Mouse (Mus musculus): Measurements from ENCODE around the gene Fgfr2.
A peak's percentile ranks its signal among the peaks of the same experiment; 100 is the strongest.
"Not testable (repeated sequence)": the region's sequence is repeated elsewhere in the genome, so short reads cannot be mapped to it uniquely, and the experiment has no call there.

The Fgfr2 gene

DNA sequence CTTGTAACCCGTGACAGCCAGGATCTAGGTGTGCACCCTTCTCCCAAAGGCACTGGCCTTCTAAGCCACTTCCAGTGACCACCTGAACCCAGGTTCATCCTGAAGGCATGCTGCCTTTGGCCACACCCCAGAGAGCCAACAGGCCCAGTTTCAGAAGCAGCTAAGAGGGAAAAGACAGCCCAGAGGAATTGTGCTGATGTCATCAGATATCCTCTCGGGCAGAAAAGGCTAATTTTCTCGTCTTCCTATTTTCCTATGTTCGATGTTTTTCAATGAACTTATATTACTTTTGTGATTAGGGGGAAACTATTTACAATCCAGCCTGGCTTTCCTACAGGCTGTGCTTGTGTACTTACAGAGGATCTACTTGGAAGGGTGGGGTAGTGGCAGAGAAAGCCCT is 582.6 kb downstream of the Fgfr2 start:
- DNase-seq (ENCODE audit: low read depth, low spot score): no peak

DNA sequence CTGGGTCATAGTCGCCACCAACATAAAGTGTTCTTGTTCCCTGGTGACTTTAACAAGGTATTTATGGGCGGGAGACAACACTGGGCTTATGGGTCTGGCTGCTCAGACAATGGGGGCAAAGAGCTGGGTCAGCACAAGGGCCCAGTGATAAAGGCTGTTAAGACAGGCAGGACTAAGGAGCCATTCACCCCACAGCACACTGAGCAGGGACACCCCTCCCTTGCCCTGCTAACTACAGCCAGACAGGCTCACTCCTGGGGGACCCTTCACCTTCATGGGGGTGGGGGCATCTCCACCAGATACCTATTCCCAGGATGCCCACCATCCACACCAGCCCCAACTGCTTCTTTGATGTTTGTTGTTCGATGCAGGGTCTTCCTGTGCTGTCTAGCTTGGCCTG is 593.9 kb downstream of the Fgfr2 start:
- DNase-seq (ENCODE audit: low read depth, low spot score): no peak

DNA sequence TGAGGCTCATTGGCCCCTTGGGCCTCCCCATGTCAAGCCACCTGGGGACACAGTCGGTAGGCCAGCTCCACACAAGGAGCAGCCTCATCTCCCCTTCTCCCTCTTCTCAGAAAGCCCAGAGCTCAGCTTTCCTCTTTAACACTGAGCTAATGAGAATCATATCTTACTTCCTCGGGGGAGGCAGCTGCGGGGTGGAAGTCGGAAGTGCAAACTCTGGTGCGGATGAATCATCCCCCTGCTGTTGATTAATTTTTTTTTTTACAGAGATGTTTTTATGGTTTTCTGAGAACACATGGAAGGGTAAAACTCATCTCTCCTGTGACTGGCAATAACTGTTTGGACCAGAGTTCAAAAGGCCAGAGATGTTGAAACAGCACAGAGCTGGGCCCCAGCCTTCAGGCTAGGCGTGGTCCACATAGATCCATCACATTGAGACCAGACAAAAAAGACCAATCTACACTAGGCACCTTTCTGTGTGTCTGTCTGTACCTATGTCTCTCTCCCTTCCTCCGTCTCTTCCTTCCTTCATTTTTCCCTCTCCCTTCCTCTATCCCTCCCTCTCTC is 609.6 kb downstream of the Fgfr2 start:
- DNase-seq (ENCODE audit: low read depth, low spot score): no peak

DNA sequence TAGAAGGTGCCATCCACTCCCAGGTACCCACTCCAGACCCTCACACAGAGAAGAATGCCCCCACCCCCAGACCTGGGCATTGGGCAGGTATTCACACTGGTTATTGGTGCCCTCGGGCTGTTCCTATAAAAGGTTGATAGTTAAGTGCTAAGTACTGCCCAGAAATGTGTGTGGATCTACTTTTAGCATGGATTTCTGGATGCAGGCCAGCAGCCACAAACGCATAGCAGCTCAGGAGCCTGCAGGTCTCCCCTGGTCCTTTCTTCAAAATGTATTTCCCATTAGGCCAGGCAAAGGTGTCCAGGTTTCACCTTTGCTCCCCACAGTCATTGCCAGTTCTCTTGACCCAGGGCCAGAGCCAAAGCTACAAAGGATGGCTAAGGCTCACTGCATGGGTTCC is 614.0 kb downstream of the Fgfr2 start:
- DNase-seq (ENCODE audit: low read depth, low spot score): no peak

DNA sequence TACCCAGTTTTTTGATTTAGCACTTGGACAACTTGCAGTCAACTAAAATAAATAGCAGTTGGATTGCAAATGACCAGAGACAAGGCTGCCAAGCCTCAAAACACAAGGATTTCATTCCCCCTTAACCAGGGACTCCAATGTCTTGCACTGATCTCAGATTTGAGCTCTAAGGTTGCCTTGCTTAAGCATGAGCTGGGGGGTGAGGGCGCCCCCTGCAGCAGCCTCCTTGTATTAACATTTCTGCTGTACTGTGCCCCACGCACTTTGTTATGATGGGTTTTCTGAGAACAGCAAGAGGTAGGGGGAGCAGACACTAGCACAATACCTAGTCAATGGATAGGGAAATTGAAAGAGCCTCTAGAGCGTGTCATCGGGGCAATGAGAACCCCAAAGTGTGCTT is 615.8 kb downstream of the Fgfr2 start:
- DNase-seq (ENCODE audit: low read depth, low spot score): peak; percentile 62

DNA sequence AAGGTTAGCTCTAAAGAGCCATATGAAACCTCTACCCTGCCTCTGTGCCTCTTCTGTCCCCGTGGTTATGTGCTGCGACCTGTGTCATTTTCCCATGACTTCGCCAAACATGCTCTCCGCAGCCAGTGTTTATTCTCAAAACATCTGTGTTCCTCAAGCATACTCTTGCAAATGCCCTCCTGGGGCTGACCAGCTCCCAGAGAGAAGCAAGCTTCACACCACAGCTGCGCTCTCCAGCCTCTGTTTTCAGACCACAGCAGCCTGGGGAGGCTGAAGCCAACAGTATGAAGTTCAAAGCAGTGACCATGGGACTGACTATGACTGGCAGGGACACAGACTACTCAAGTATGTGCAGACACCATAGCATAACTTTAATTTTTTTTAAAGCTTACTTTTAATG is 616.9 kb downstream of the Fgfr2 start:
- DNase-seq (ENCODE audit: low read depth, low spot score): no peak

DNA sequence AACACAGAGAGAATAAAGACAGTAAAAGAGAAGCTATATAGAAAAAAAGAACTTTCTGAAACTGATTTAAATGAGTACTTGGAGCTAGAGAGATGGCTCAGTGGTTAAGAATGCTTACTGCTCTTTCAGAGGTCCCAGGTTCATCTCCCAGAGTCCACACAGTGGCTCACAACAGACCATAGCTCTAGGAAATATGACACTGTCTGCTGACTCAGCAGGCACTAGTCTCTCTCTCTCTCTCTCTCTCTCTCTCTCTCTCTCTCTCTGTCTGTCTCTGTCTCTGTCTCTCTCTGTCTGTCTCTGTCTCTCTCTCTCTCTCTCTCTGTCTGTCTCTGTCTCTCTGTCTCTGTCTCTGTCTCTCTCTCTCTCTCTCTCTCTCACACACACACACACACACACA is 620.7 kb downstream of the Fgfr2 start:
- DNase-seq (ENCODE audit: low read depth, low spot score): not testable (repeated sequence)

DNA sequence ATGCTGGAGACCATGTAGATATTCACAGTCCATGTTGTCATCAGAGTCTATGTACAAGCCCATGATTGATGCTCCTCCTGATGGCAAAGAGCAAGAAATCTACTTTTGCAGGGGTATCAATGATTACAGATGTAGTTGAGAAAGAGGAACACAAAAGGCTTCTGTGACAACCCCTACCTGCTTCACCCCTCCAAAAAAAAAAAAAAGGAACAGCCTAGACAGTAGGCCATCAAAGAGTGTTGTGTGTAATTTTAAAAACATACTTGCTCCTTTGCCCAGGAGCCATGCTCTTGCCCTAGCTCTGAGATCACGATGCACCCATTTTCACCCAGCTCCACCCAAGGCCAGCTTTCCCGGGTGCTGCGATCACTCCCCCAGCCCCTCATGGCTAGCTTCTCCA is 626.0 kb downstream of the Fgfr2 start:
- DNase-seq (ENCODE audit: low read depth, low spot score): no peak

DNA sequence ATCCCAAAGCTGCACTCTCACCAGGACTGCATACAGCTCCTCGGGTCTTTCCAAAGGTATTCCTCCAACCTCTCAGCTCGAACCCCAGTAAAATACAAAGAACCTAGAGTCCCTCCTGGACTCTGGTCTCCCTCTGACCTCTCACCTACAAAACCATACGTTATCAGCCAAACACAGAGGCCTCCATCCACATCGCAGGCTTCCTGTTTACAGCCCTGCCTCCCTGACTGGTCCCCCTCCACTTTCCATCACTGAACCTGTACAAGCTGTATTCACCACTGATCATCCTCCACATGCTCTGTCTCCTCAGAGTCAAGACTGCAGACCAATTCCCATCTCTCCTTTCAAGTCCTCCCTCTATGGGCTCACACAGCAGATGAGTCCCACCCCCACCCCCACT is 628.9 kb downstream of the Fgfr2 start:
- no peak for DNase-seq (ENCODE audit: low read depth, low spot score)

DNA sequence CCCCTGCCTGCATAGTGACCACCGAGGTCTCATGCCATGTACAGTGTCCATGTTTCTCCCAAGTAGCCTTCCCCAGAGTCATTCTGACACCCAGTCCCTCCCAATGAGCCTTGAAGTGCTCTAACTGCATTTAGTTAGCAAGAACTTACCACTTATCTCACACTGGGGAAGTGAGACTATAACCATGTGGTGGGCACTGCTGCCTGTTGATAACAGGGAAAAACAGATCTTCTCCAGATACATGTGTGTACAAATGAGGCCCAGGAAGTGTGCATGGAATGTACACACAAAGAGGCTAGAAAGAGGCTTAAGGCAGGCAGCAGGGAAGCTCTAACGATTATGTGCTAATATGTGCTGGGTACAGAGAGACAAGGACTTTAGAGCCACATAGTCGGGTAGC is 629.5 kb downstream of the Fgfr2 start:
- peak; percentile 27 for DNase-seq (ENCODE audit: low read depth, low spot score)

DNA sequence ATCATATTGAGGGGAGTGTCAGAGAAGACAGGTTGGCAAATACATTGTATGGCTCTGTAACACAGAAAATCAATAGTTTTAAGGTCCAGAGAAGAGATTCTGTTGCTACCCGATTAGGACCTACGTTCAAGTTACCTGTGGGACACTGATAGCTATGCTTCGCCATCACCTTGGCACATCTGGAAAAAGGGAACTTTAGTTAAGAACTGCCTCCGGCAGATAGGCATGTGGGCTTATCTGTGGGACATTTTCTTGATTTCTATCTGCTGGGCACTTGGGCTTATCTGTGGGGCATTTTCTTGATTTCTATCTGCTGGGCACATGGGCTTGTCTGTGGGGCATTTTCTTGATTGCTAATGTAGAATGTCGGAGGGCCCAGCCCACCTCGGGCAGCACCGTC is 631.2 kb downstream of the Fgfr2 start:
- DNase-seq (ENCODE audit: low read depth, low spot score): no peak

DNA sequence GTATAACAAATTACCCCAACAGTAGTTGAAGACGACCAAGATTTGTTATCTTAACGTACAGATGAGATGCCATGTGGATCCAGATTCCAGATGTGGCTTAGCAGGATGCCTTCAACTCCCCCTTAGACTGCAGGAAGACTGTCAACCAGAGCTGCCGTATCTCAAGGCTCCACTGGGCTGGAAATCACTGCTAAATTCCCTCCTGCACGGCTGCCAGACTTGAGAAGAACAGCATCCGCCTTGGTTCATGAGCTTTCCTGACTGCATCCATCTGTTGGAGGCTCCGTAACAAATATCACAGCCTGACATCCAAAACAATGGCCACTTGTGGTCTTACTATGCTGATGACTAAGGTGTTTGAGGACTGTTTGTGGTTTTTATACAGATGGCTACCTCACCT is 635.8 kb downstream of the Fgfr2 start:
- no peak for DNase-seq (ENCODE audit: low read depth, low spot score)

DNA sequence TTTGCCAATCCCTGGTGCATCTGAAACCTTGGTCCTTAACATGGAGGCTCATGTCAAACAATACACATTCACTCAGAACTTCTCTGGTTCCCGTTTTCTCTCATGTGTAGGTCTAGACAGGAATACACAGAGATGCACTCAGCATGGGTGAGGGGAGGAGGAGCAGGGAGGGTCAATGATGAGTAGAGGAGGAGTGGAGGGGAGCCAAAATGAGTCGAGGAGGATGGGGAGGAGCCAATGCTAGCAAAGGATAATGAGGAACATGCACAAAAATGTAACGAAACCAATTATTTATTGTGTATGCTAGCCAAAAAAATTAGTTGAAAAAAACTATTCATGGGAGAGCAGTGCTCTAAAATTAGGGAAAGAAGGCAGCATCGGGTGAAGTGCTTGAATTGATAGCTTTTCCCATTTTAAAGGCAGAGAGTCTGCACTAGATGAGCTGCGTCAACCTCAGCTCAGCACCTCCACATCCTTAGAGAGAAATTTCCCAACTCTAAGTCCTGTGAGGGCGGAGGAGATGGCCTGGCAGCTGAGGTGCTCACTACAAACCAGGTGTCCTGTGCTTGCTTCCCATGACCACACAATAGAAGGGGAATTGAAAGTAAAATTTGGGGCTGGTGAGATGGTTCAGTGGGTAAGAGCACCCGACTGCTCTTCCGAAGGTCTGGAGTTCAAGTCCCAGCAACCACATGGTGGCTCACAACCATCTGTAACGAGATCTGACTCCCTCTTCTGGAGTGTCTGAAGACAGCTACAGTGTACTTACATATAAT is 636.6 kb downstream of the Fgfr2 start:
- DNase-seq (ENCODE audit: low read depth, low spot score): peak; percentile 85

DNA sequence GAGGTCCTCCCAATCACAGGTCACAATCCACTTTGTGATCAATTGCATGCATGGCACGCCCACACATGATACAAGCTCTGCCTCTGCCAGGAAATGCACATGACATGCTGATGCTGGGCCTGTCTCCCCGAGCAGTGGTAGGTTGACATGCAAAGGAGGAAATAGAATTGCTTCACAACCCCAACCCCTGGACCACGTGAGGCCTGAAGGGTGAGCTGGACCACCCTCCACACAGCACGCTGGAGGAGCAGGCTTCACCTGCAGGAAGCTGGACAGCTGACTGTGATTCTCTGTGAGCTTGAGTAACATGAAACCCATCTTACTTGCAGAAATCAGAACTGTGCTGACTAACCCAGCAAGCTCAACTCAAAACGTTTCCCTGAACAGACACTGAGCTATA is 638.7 kb downstream of the Fgfr2 start:
- DNase-seq (ENCODE audit: low read depth, low spot score): peak; percentile 89

DNA sequence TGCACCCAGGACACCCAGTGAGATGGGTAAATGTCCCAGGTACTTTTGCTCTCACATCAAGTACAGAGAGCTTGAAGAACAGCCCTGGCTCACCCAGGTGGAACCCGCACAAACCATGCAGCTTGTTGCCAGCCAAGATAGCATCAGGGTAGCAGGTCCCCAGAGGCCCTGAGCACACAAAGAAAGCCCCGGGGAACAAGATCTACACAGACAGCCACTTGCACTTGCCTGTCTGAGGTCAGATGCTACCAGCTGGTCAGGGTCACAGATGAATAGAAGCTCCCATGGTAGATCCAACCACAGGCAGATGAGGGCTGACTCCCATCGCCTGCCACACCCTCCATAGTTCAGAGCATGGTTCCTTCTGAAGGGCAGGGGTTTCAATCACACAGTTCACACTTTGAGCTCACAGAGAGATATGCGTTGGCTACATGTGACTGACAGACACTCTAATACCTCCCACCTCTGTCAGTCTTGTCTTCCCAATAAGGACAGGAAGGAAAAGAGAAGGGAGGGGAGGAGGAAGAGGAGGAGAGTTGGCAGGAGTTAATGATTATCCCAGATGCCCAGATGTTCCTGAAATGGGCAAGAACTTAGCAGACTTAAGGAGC is 642.3 kb downstream of the Fgfr2 start:
- peak; percentile 87 for DNase-seq (ENCODE audit: low read depth, low spot score)

DNA sequence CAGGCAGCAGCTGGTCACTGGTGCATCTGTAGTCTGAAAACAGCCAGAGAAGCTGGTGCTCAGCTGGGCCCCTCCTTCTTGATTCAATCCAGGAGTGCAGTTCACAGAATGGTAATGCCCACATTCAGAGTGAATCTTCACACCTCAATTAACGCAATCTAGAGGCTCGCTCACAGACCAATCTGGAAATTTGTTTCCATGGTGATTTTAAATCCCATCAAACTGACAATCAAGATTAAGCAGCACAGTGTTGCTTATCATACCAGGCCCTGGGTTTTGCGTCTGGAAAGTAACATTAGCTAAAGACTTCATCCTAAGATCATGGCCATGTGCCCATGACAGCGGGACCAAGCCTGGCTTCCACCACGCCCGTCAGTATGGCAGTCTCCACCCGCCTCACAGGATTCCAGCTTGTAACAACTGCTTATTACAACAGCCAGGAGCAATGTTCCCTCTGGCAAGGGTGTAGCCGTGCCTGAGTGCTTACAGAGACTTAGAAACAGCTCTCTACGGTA is 644.8 kb downstream of the Fgfr2 start:
- no peak for DNase-seq (ENCODE audit: low read depth, low spot score)

DNA sequence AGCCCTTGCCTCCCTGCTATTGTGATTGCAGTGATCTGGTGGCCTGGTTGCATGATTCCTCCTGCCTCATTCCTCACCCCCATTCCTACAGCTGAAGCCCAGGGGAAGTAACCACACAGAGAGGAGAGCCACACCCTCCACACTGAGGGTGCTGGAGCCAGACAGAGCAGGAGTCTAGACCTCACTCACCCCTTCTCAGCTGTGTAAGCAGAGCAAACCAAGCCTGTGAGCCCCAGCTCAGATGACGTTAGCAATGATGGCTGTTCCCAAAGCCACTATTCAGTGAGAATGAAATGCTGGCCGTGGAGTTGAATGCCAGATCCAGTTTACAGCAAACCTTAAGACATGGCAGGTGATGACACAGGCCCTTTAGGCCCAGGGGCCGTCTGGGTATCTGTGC is 645.4 kb downstream of the Fgfr2 start:
- DNase-seq (ENCODE audit: low read depth, low spot score): no peak

DNA sequence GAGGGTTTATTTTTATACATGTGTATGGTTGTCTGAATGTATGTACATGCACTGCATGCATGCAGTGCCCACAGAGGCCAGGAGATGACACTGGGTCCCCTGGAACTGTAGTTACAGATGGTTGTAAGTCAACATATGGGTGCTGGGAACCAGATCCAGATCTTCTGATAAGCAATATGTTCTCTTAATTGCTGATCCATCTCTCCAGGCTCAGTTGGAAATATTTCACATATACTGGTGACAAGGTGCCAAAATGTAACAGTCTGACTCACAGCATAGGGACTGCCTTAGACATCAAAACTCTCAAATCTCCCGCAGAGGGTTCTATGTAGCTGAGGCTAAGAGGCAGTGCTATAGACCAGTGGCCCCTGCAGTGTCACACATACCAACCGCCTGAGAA is 646.7 kb downstream of the Fgfr2 start:
- no peak for DNase-seq (ENCODE audit: low read depth, low spot score)

DNA sequence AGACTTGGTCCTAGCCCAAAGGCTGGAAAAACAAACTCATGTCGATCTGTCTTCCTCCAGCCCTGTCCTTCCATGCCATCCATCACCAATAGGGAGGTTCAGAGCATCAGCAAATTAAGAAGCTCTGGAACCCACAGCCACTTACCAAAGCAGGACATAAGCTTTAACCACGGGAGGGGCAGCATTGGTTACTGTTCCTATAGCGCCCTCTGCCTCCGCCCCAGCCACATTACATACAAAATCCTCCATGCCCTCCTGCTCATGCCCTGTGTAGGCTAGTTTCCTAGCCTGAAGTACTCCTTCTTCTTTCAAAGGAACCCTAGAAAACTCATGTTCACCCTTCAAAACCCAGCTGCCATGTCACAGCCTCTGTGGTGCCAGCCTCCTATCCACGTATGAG is 648.1 kb downstream of the Fgfr2 start:
- peak; percentile 77 for DNase-seq (ENCODE audit: low read depth, low spot score)

DNA sequence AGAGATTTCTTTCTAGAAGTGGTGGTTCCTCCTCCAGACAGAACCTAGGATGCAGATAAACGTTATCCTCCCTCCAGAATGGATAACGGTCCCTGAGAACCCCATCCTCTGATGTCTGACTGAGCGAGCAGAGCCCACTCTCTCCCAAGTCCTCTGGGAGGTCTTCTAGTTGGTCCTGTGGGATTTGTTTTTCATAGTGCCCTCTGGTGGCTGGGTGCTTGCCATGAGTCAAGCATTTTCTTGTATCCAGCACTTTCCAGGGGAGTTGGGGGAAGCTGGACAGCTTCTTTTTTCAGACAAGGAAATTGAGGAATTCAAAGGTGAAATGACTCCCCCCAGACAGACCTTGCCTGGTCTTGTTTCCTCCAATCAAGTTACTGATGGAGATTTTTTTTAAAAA is 651.8 kb downstream of the Fgfr2 start:
- DNase-seq (ENCODE audit: low read depth, low spot score): peak; percentile 48

DNA sequence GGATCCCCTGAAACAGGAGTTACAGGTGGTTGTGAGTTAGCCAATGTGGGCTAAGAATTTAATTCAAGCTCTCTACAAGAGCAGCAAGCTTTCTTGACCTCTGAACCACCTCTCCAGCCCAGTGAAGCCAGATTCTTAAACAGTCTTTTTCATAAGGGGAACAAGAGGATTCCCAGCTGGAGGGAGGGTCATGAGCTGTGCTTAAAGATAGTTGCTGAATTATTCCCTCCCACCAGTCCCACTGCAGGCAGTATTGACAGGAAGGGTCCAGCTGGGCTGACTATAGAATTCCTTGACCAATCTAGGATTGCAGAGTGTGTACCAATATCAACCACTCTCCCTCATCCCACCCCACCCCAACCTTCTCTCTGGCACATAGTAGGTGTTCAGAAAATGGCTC is 654.8 kb downstream of the Fgfr2 start:
- no peak for DNase-seq (ENCODE audit: low read depth, low spot score)

DNA sequence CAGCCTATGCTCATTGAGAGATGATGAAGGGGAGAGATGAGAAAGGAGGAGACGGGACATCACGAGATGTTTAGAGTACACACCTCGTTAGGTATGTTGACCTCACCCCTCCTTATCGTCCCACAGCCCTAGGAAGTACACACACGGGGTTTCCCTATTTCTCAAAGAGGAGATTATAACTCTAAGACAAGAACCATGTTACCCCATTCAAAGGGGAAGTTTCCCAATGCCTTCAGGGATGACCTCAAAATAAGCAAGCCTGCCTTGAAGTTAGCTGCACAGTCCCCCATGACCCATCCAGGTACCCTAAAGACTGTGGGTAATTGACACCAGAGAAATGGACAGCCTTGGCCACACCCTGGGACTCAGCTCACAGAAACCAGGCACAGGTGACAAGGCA is 657.3 kb downstream of the Fgfr2 start:
- DNase-seq (ENCODE audit: low read depth, low spot score): no peak

DNA sequence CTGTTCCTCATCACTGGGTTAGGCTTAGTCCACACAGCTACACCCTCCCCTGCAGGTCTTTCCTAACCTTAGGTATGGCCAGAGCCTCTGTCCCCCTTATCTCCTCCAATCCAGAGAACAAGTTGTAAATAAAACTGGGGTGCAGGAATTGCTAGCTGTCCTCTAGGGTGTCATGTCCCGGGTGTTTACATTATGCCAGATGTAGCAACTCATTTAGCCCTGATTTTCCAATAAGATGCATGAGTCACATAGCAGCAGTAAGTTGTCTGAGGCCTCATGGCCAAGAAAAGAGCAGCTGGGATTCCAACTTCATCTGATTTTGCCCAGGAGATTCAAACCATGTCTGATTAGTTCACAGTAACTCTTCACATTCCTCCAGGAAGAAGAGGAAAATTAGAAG is 658.3 kb downstream of the Fgfr2 start:
- no peak for DNase-seq (ENCODE audit: low read depth, low spot score)
